Mouse (Mus musculus) small intestine, adult 2 months (tissue): Measurements from ENCODE around the gene Cd320. TPM values are rescaled to one million over a fixed set of nuclear protein-coding genes. Genes with fewer than 3 reads are reported as not detected.

Experiments used
- H3K27ac ChIP-seq: fragments of 200-500 bp; 2 replicates; pipeline ENCODE4 v1.5.1; 2012; ENCODE audit warnings: low read depth, low read length, control low read depth, inconsistent platforms; ENCODE audit not compliant: insufficient read depth
- H3K27me3 ChIP-seq: fragments of 200-500 bp; 2 replicates; pipeline ENCODE4 v1.6.1; 2012; ENCODE audit warnings: mild to moderate bottlenecking, moderate library complexity, low read length, inconsistent platforms; ENCODE audit not compliant: control insufficient read depth, insufficient read depth
- H3K36me3 ChIP-seq: fragments of 200-500 bp; 2 replicates; pipeline ENCODE4 v1.6.1; 2012; ENCODE audit warnings: mild to moderate bottlenecking, low read length, control low read depth, inconsistent platforms; ENCODE audit not compliant: control insufficient read depth, insufficient read depth
- H3K4me1 ChIP-seq: fragments of 200-500 bp; 2 replicates; pipeline ENCODE4 v1.6.1; 2012; ENCODE audit warnings: low read length, inconsistent platforms, mixed read lengths; ENCODE audit not compliant: control insufficient read depth, insufficient read depth, insufficient read length
- H3K4me3 ChIP-seq: fragments of 200-500 bp; 2 replicates; pipeline ENCODE4 v1.5.1; 2012; ENCODE audit warnings: low read depth, mild to moderate bottlenecking, control low read depth, inconsistent platforms, low read length, moderate library complexity
- CTCF ChIP-seq: fragments of 200-500 bp; IDR thresholded peaks from 2 replicates; pipeline ENCODE4 v1.5.1; 2012; ENCODE audit warnings: low read depth, mild to moderate bottlenecking, control low read depth, inconsistent platforms, low read length, moderate library complexity, mixed read lengths; ENCODE audit not compliant: insufficient replicate concordance, insufficient read length; ENCODE audit errors: extremely low read depth
- POLR2A ChIP-seq: fragments of 200-500 bp; IDR thresholded peaks from 2 replicates; pipeline ENCODE4 v1.6.1; 2012; ENCODE audit warnings: low read depth, mild to moderate bottlenecking, control low read depth, inconsistent platforms, low read length, moderate library complexity
- WGBS: fragments of 180-500 bp; shearing (Covaris S2); methylation state at CpG from one replicate; pipeline ENCODE4 v1.1.7; 2018; 5-methylcytosine and 5-hydroxymethylcytosine counted together
- polyA plus RNA-seq: library from polyadenylated mRNA; depleted of rRNA; stranded (reverse); fragments of >200 nt; gene quantifications from 2 replicates; pipeline ENCODE4 v1.2.3, GENCODE M21; 2012; rRNA removed

The Cd320 gene
- polyA plus RNA-seq, result 14.9 and 22.1 TPM in 2 replicates

DNA sequence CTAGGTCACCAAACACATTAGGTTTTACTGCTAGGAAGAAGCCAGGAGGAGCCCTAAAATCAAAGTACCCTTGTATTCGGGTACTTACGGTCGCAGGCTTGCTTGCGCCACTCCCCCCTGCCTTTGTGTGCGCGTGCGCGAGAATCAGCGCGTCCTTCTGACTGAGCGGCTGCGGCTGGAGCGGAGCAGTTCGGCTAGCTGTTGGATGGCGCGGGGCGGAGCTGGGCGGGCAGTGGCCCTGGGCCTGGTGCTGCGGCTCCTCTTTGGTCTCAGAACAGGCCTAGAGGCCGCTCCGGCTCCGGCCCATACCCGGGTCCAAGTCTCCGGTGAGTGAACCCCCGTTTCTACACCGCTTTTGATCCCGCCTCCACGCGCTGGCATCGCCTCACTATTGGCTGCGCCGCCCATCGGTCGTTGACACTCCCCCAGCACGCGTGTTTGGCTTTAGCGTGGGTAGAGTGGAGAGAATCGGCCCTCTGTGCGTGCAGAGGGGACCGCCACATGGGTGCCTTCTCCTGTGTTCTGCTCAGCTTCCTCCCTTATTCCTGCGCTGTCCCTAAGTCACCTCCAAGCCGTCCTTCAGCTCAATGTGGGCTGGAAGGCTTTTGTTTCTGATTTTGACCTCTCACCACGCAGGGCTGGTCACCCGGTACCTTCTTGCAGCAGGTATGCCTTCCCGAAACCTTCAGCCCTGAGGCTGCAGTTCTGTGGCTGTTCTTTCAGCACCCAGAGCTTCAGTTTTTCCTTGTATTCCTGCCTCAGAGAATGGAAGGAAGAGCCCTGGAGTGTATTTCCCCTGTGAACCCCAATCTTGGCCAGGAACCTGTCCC, at the start of gene Cd320:
Gene Cd320 (plus strand): TSS at position 126 of the 830 bp plus-strand sequence.
- Histone ChIP-seq H3K4me3 (peak within 1 kb of the TSS; percentile 68), H3K27ac (no peak within 1 kb of the TSS), H3K36me3 (peaks cover 4% of the 10 kb centered on the region; the same call in 1 of the 2 replicates), H3K27me3 (no peaks in the 10 kb centered on the region), H3K4me1 (no peaks in the 10 kb centered on the region)
- WGBS, result under 1% methylated on average over 45 of the region's 45 CpGs
- no peak for TF ChIP-seq CTCF
- TF ChIP-seq POLR2A, result no peak

DNA sequence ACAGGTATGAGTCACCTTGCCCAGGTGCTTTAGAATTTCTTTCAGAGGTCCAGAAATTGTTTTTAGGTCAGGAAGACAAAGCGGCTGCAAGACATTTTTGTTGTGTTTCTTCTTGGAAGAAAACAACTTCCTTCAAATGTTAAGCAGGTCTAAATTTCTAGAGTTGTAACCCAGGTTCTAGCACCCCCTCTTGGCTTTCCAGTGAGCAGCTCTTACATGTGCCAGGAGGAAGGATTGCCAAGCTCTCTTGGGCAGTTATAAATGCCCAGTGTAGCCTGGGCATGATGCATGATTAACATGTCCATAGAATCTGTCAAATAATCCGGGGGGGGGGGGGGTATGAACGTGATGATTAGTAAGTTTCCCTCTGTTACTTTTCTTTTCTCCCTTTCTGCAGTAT, 44.6 kb upstream of the Cd320 start:
- Histone ChIP-seq H3K36me3 (no peaks in the 10 kb centered on the region), H3K4me1 (no peaks in the 10 kb centered on the region; the same call in 1 of the 2 replicates), H3K27me3 (no peaks in the 10 kb centered on the region; the same call in 1 of the 2 replicates), H3K4me3 (no peak overlapping the region), H3K27ac (no peak overlapping the region)
- TF ChIP-seq CTCF (no peak), POLR2A (no peak)
- WGBS, result 37% methylated on average over 3 of the region's 3 CpGs

- H3K4me3 ChIP-seq, result no peak overlapping the region
- TF ChIP-seq CTCF, result no peak
- TF ChIP-seq POLR2A, result no peak
- H3K4me1 ChIP-seq, result no peaks in the 10 kb centered on the region
- no peak overlapping the region for H3K27ac ChIP-seq
- H3K27me3 ChIP-seq, result no peaks in the 10 kb centered on the region; the same call in 1 of the 2 replicates
- 37% methylated on average over 1 of the region's 1 CpGs for WGBS
- H3K36me3 ChIP-seq, result no peaks in the 10 kb centered on the region
Observed at GRCm38 (mm10) chr17:33799277-33799676, 43.6 kb upstream of the Cd320 start.

DNA sequence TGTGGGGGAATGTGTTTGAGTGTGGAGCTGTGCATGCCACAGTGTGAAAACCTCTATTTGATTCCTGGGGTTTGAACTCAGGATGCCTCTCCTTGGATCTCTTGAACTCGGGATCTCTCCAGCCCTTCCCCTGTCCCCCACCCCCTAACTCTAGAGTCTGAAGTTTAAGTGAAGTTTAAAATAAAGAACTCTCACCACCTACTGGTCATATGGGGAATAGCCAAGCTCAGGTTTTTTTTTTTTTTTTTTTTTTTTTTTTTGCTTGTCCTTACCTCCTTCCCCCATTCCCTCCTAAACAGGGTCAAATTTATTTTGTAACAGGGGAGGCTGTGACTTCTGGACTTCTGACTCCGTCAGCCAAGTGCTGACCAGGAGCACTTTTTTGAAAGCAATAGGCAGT, 40.7 kb upstream of the Cd320 start:
- H3K27me3 ChIP-seq, result no peaks in the 10 kb centered on the region
- H3K27ac ChIP-seq, result no peak overlapping the region
- H3K4me1 ChIP-seq, result no peaks in the 10 kb centered on the region
- no peak overlapping the region for H3K4me3 ChIP-seq
- no peaks in the 10 kb centered on the region for H3K36me3 ChIP-seq
- TF ChIP-seq POLR2A (no peak), CTCF (peak; percentile 60; the same call in 1 of the 2 replicates)
- WGBS, result 2% methylated on average over 2 of the region's 2 CpGs

DNA sequence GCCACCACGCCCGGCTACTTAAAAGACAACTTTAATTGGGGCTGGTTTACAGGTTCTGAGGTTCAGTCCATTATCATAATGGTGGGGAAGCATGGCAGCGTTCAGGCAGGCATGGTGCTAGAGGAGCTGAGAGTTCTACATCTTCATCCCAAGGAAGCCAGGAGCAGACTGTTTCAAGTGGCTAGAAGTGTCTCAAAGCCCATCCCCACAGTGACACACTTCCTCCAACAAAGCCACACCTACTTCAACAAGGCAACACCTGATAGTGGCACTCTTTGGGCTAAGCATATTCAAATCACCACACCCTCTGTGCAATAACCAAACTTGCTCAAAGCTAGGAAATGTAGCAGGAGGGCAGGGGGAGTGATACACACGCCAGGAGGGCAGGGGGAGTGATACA, 38.7 kb upstream of the Cd320 start:
- TF ChIP-seq POLR2A (no peak), CTCF (no peak)
- Histone ChIP-seq H3K4me3 (no peak overlapping the region), H3K27me3 (no peaks in the 10 kb centered on the region), H3K27ac (no peak overlapping the region), H3K4me1 (no peaks in the 10 kb centered on the region), H3K36me3 (no peaks in the 10 kb centered on the region)
- WGBS, result 46% methylated on average over 4 of the region's 4 CpGs

DNA sequence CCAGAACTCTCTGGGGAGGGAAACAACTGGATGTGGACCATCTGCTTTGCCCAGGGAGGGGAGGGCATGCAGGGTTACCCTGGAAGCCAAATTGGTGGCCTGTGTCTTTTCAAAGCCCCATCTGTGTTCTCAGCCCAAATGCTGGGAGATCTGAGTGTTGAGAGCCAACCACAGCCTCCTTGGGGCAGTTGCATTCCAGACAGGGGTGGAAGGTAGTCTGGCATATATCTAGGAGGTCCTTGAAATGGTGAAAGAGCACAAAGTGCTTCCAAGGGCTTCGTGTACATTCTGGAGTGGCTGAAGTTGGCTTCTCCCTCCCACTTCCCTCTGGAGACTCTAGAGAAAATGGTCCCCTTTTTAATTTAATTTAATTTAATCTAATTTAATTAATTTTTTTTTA, 38.1 kb upstream of the Cd320 start:
- Histone ChIP-seq H3K4me3 (no peak overlapping the region), H3K27me3 (no peaks in the 10 kb centered on the region), H3K27ac (no peak overlapping the region), H3K36me3 (no peaks in the 10 kb centered on the region), H3K4me1 (no peaks in the 10 kb centered on the region)
- no peak for TF ChIP-seq CTCF
- TF ChIP-seq POLR2A, result no peak
- 38% methylated on average over 1 of the region's 1 CpGs for WGBS

DNA sequence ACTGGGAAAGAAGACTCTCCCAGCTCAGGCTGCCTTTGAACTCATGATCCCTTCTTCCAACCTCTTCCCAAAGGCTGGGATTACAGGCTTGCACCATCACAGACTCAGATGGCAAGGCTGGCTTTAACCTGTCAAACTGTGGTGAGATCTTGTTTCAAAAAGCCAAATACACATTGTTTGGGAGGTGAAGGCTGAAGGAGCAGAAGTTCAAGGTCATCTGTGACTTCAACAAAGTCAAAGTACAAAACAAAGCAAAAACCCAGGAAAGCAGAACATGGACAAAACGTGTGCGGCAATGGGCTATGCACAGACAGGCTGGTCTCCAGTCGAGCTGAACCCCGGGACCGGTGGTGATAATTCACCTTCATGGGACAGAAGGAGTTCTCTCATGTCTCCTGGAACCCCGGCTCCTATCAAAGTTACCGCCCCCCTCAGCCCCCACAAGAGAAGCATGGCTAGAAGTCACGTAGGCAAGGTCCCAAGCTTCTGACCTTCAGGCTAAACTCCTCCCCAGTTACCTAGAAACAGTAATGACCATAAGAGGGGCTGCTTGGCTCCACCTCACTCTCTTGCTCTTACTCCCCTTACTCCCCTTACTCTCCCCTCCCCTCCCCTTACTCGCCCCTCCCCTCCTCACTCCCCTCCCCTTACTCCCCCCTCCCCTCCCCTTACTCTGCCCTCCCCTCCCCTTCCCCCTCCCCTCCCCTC, 35.6 kb upstream of the Cd320 start:
- H3K36me3 ChIP-seq, result no peaks in the 10 kb centered on the region
- TF ChIP-seq CTCF (no peak), POLR2A (no peak)

More for the DNA sequence above, 35.6 kb upstream of the Cd320 start:
- 65% methylated on average over 8 of the region's 9 CpGs for WGBS
- no peak overlapping the region for H3K4me3 ChIP-seq
- H3K27ac ChIP-seq, result no peak overlapping the region
- H3K4me1 ChIP-seq, result no peaks in the 10 kb centered on the region
- H3K27me3 ChIP-seq, result no peaks in the 10 kb centered on the region
